Mouse (Mus musculus): ENCODE results near the gene C1qtnf7.

C1qtnf7 gene

GRCm38 (mm10) chr5:43515401-43515976 is at the start of gene C1qtnf7:
Gene C1qtnf7 (plus strand): TSS chr5:43515538.
- peak in 1 of 2 experiments; percentile 8 for DNase-seq (ENCODE audit: low spot score in 2 of 2)

GRCm38 (mm10) chr5:43466762-43467161 is 48.6 kb upstream of the C1qtnf7 start:
- no peak for DNase-seq (ENCODE audit: low spot score in 2 of 2)

DNA sequence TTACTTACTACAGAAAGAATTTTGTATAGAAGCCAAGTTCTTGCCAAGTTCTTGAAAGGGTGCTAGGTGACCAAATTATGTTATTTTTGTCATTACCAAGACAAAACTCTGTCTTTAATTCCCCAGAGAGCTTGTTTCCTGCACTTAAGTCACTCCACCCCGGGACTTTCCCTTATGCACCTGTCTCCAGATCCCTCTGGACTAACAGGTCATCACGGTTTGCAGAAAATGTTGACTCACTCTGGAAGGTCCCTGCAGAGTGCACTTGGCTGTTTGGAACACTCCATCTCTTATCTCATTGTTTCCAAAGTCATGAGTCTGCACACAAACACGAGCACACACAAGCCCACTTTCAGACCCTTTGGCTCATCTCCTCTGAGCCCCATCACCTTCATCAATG is 48.1 kb upstream of the C1qtnf7 start:
- no peak for DNase-seq (ENCODE audit: low spot score in 2 of 2)

DNA sequence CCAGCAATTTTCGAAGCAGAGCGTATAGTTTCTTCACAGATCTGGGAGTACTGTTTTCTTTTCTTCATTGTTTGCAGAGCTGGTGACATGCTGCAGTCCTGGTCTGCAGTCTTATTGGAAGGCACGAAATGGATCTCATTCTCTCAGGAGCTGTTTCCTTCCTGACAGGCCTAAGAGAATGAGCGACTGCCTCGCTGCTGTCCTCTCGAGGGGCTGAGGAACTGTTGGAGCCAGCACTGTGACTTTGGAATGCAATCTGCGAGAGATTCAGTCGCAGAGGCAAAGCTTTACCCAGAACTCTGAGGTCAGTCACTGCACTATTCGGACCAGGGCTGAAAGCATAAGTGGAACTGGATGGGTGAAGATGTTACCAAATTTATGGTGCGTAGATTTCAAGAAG is 46.4 kb upstream of the C1qtnf7 start:
- no peak for DNase-seq (ENCODE audit: low spot score in 2 of 2)

DNA sequence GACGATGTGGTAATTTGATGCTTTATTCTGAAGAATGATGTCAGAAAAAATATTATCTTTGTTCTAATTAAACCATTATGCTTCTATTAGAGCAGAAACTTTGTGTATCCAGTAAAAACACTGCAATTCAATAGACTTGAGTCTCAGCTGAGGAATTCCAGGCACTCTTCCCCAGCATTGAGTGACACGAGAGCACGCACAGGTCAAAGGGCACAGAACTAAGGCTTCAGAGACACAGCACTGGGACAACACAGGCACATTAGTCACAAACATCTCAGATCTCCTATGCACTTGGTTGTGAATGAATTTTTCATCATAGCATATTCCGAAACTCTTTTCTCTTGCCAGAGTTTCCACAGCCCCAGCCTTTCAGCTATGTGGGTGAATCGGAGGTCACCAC is 37.4 kb upstream of the C1qtnf7 start:
- no peak for DNase-seq (ENCODE audit: low spot score in 2 of 2)

- DNase-seq (ENCODE audit: low spot score in 2 of 2): no peak
These were observed 35.3 kb upstream of the C1qtnf7 start for GRCm38 (mm10) chr5:43480046-43480445.

DNA sequence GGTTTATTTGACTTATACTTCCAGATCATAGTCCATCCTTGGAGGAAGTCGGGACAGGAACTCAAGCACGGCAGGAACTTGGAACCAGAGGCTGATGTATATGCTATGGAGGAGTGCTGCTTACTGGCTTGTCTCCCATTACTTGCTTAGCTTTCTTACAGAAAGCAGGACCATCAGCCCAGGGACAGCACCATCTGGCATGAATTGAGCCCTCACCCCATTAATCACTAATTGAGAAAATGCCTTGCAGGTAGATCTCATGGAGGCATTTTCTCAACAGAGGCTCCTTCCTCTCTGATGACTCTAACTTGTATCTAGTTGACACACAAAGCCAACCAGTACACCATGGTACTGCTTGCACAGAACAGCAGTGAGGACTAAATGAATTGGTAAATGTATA is 34.6 kb upstream of the C1qtnf7 start:
- no peak for DNase-seq (ENCODE audit: low spot score in 2 of 2)

- no peak for DNase-seq (ENCODE audit: low spot score in 2 of 2)
These were observed 33.5 kb upstream of the C1qtnf7 start for GRCm38 (mm10) chr5:43481824-43482223.

GRCm38 (mm10) chr5:43501887-43502286 is 13.5 kb upstream of the C1qtnf7 start:
- no peak for DNase-seq (ENCODE audit: low spot score in 2 of 2)

- DNase-seq (ENCODE audit: low spot score in 2 of 2): no peak
These were observed 11.0 kb upstream of the C1qtnf7 start for GRCm38 (mm10) chr5:43504243-43504786.

DNA sequence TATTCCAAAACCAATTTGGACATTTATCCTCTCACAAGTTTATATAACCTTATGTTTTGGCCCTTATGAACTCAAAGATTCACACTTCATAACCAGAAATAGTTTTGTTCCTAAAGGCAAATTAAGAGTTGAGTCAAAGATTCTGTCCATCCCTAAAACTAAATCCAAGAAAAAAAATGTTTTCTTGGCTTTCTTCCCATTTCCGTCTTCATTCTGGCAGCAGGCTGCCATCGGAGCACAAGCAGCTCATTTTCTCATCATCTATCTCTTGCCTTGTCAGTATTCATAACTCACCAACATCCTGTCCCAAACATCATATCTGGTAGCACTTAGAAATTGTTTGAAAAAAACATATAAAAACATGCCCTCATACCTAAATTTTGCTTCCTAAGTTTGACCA is 6.9 kb upstream of the C1qtnf7 start:
- no peak for DNase-seq (ENCODE audit: low spot score in 2 of 2)

GRCm38 (mm10) chr5:43508892-43509291 is 6.4 kb upstream of the C1qtnf7 start:
- no peak for DNase-seq (ENCODE audit: low spot score in 2 of 2)

GRCm38 (mm10) chr5:43511126-43511525 is 4.2 kb upstream of the C1qtnf7 start:
- DNase-seq (ENCODE audit: low spot score in 2 of 2): no peak

GRCm38 (mm10) chr5:43516491-43516890 is 1.2 kb downstream of the C1qtnf7 start:
- no peak for DNase-seq (ENCODE audit: low spot score in 2 of 2)

DNA sequence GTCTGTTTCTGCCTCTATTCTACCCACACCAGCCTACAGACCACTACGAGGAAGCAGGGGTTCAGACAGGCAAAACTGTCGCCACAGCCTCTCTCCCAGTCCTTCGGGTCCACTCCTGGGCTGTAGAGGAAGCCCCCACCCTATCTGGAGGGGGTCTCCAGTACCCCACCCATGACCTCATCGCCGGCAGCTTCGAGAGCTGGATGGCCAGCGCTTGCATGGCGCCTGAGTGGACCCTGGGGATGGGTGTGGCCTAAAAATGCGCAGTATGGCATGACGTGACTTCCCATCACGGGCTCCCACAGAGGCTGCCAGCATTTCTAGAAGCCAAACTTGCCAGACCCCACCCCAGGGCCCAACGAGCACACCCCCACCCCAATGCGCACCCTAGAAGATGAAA is 2.0 kb downstream of the C1qtnf7 start:
- DNase-seq (ENCODE audit: low spot score in 2 of 2): no peak

DNA sequence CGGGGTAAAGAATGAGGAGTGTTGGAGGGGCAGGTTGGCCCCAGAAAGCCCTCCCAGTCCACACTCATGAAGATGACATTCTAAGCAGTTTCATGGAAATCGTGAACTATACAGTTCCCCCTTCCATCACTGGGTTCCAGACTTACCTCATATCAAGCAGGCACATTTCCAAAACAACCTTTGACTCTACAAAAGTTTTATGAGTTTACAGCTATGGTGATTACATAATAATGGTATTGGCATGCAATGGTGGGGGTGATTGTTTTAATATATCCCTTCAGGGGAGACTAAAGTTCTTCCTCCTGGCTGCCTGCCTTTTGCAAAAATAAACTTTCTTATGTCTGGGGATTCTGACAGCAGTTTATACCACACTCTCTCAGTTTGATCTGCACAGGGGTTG is 4.6 kb downstream of the C1qtnf7 start:
- no peak for DNase-seq (ENCODE audit: low spot score in 2 of 2)

DNA sequence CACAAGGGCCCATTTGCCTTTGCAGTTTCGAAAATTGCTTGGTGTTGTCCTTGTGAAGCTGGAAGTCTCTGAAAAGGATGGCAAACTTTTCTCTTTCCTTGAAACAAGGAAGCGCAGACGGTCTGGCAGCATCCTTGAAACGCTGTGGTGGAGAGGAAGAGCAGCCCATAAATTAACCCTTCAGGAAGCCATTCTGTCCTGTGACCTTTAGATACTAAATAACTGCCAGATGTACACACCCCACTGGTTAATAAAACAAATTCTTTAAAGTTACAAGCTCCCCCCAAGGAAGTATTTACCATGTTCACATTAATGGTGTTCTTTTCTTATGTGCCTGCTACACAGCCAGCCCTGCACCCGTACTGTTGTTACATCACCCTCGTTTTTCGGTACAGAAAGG is 6.0 kb downstream of the C1qtnf7 start:
- no peak for DNase-seq (ENCODE audit: low spot score in 2 of 2)

GRCm38 (mm10) chr5:43522866-43523265 is 7.5 kb downstream of the C1qtnf7 start:
- DNase-seq (ENCODE audit: low spot score in 2 of 2): no peak

- no peak for DNase-seq (ENCODE audit: low spot score in 2 of 2)
These were observed 11.7 kb downstream of the C1qtnf7 start for GRCm38 (mm10) chr5:43526874-43527584.

DNA sequence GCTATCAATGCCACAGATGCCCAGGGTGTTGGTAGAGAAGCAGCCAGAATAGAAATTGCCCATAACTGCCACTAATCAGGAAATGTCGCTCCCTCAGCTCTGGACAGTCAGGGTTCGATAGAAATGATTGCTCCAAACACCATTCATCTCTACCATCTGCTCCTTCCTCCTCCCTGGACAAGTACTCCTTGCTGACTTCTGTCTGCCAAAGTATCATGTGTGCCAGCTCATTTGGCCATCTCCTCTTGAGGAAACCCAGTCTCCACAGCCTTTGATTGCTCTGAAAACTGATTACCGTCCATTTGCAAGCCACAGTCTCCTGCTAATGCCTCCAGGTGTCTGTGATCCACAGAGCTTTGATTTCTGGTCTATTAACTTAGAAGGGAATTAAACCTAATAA is 14.8 kb downstream of the C1qtnf7 start:
- DNase-seq (ENCODE audit: low spot score in 2 of 2): no peak

- DNase-seq (ENCODE audit: low spot score in 2 of 2): no peak
These were observed 15.5 kb downstream of the C1qtnf7 start for GRCm38 (mm10) chr5:43530886-43531285.

DNA sequence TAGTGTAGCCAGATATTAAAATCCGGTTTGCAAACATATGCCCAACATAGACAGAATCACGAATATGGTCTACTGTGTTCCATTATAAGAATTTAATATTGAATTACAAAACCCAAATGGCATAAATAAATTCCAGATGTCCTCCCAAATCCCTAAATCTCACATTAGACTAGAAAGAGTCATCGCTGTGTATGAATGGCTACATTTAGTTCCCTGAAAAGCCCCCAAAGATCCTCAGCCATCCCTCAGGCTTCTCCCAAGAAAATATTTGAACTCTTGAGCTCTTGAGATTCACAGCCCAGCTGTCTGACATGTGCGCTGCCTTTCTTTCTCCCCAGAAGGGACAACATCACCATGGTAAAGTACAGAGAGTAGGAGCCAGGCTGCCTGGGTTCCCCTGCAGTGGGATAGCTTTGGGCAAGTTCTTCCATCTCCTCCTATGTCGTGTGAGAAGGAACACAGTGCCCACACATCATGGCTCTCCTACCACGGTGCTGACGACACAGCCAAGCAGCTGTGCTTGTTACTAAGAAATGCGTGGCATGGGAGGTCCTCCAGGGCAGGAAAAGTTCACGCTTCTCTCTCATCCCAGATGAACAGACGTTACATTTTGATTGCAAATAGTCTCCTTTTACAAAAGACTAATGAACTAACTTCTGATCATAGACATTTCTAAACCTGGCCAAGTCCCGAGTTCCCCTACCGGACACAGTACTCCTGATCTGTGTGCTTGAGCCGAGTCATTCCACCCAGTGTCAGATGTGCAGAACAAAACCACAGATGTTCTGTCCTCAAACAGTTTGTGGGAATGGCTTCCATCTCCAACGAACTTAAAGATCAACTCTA is 23.2 kb downstream of the C1qtnf7 start:
- DNase-seq (ENCODE audit: low spot score in 2 of 2): no peak

DNA sequence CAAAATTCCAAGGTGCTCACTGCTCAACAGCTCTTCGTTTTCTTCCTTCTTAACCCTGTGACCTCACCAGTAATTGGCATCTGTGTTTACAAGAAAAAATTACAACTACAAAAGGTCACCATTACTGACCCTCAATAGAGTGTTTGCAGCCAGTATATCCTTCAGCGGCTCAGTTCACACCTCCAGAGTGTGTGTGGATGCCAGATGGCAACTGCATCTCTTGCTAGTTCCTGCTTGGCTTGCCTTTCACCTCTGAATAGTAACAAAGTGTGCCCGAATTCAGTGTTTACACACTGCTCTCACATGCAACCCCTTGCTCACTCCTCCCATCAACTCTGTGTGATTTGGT is 23.8 kb downstream of the C1qtnf7 start:
- DNase-seq (ENCODE audit: low spot score in 2 of 2): no peak
